In genomic region chr13:11782411-11783155, GRCm38 (mm10) we compare ENCODE assay signal across 25 mouse cellular contexts.
DNase-seq lines count a peak whose midpoint lies in the region; ATAC-seq lines count a peak whose summit lies in the region.
"Had no signal": no experiment of that assay in that cellular context is flagged by ENCODE, and none has a peak within 500 bp of the region (broad histone marks: within the 10 kb centered on the region; RNA-seq: fewer than 3 reads in every experiment).

No protein-coding gene starts in this region.

- H3K9ac ChIP-seq in hindbrain, embryonic 14.5 days: no peak overlapping the region
- no peak overlapping the region for H3K9ac ChIP-seq in midbrain, embryonic 14.5 days (replicated peaks; ENCODE audit: low read length)
- H3K9ac ChIP-seq in kidney, embryonic 15.5 days: no peak overlapping the region
- H3K9ac ChIP-seq: embryonic facial prominence, embryonic 15.5 days; heart, embryonic 12.5 days had no signal

- no peaks in the 10 kb centered on the region for H3K9me3 ChIP-seq in hindbrain, embryonic 14.5 days (ENCODE audit: control insufficient read depth, low read length)
- H3K9me3 ChIP-seq in midbrain, embryonic 14.5 days (ENCODE audit: control insufficient read depth, low read length): no peaks in the 10 kb centered on the region
- no peaks in the 10 kb centered on the region for H3K9me3 ChIP-seq in kidney, embryonic 15.5 days (replicated peaks)
- H3K9me3 ChIP-seq: embryonic facial prominence, embryonic 15.5 days; G1E; heart, embryonic 12.5 days had no signal

- H3K4me2 ChIP-seq in hindbrain, embryonic 14.5 days (replicated peaks): no peak overlapping the region
- H3K4me2 ChIP-seq in midbrain, embryonic 14.5 days (ENCODE audit: low read length): no peak overlapping the region
- H3K4me2 ChIP-seq in kidney, embryonic 15.5 days: no peak overlapping the region
- H3K4me2 ChIP-seq: embryonic facial prominence, embryonic 15.5 days; heart, embryonic 12.5 days had no signal

- peak; percentile 42 for DNase-seq in heart, adult 11 months
- DNase-seq in heart, postnatal 10 days: no peak
- DNase-seq in brain, adult 2 months (ENCODE audit: low read depth, low spot score): peak; percentile 39
- DNase-seq in hindbrain, embryonic 14.5 days (ENCODE audit: low spot score): no peak
- peak; percentile 57 for DNase-seq in midbrain, embryonic 14.5 days
- DNase-seq in ovary, adult 18-20 months (ENCODE audit: low spot score): no peak
- DNase-seq: B cell, adult 2 months; cerebellum, adult 9-10 months; heart, postnatal 14 days; kidney, adult 2 months; kidney, postnatal 10 days; right cerebral cortex, postnatal 14 days; thymus, adult 2 months; thymus, postnatal 4 days had no signal

- H3K4me3 ChIP-seq in hindbrain, embryonic 14.5 days (replicated peaks; ENCODE audit: low read length): no peak overlapping the region
- no peak overlapping the region for H3K4me3 ChIP-seq in midbrain, embryonic 14.5 days (replicated peaks; ENCODE audit: low read depth, low read length)
- no peak overlapping the region for H3K4me3 ChIP-seq in kidney, embryonic 15.5 days (replicated peaks)
- H3K4me3 ChIP-seq: embryonic facial prominence, embryonic 15.5 days; heart, embryonic 12.5 days had no signal

- ATAC-seq in hindbrain, embryonic 14.5 days (ENCODE audit: low FRiP score): 0 out of 2 replicates have a peak, but pooled peaks have one; percentile 51
- peak; percentile 33; the same call in 1 of the 2 replicates for ATAC-seq in midbrain, embryonic 14.5 days (ENCODE audit: low FRiP score, low TSS enrichment)
- no peak for ATAC-seq in kidney, embryonic 15.5 days (replicated peaks; ENCODE audit: low FRiP score)
- ATAC-seq: forebrain, embryonic 16.5 days; inflammation-experienced regulatory T-cells, adult 6 months; lung, postnatal 0 days; Patski had no signal

- H3K36me3 ChIP-seq in hindbrain, embryonic 14.5 days (replicated peaks; ENCODE audit: control insufficient read depth, insufficient read depth): no peaks in the 10 kb centered on the region
- H3K36me3 ChIP-seq in midbrain, embryonic 14.5 days (ENCODE audit: control insufficient read depth, insufficient read depth, low read length): no peaks in the 10 kb centered on the region
- no peaks in the 10 kb centered on the region for H3K36me3 ChIP-seq in kidney, embryonic 15.5 days
- H3K36me3 ChIP-seq: embryonic facial prominence, embryonic 15.5 days; G1E had no signal

- WGBS in hindbrain, embryonic 14.5 days: 40% methylated on average over 3 of the region's 3 CpGs
- WGBS in midbrain, embryonic 14.5 days: 42% methylated on average over 3 of the region's 3 CpGs
- WGBS in kidney, embryonic 15.5 days: 70% methylated on average over 3 of the region's 3 CpGs

- no peaks in the 10 kb centered on the region for H3K27me3 ChIP-seq in hindbrain, embryonic 14.5 days (ENCODE audit: control insufficient read depth, insufficient read depth, low read length)
- no peaks in the 10 kb centered on the region for H3K27me3 ChIP-seq in midbrain, embryonic 14.5 days (ENCODE audit: control insufficient read depth, insufficient read depth, low read length)
- no peaks in the 10 kb centered on the region for H3K27me3 ChIP-seq in kidney, embryonic 15.5 days
- H3K27me3 ChIP-seq: CH12.LX; embryonic facial prominence, embryonic 15.5 days; heart, embryonic 12.5 days; Patski had no signal

- no peaks in the 10 kb centered on the region for H3K4me1 ChIP-seq in hindbrain, embryonic 14.5 days (replicated peaks; ENCODE audit: control insufficient read depth, insufficient read depth, low read length)
- 0 out of 2 replicates have a peak, but pooled peaks cover 3% of the 10 kb centered on the region for H3K4me1 ChIP-seq in midbrain, embryonic 14.5 days (ENCODE audit: control insufficient read depth, insufficient read depth, low read length)
- no peaks in the 10 kb centered on the region for H3K4me1 ChIP-seq in kidney, embryonic 15.5 days
- H3K4me1 ChIP-seq: embryonic facial prominence, embryonic 15.5 days had no signal

- H3K27ac ChIP-seq in hindbrain, embryonic 14.5 days: peak overlapping the region; percentile 10; the same call in 1 of the 2 replicates
- H3K27ac ChIP-seq in midbrain, embryonic 14.5 days (replicated peaks; ENCODE audit: low read depth, low read length): peak overlapping the region; percentile 49
- no peak overlapping the region for H3K27ac ChIP-seq in kidney, embryonic 15.5 days
- H3K27ac ChIP-seq: embryonic facial prominence, embryonic 15.5 days; macrophage; stomach, postnatal 0 days had no signal

- intact Hi-C loops in heart, postnatal 10 days (cut with DNase I): no loop called here

Comparison
In these comparisons a context has a peak if more than half of its experiments do, and no peak if none do; other contexts are left out.
1. DNase-seq: peak in heart, adult 11 months (single experiment), brain, adult 2 months (single experiment) and midbrain, embryonic 14.5 days (single experiment); none in heart, postnatal 10 days (0 of 2), hindbrain, embryonic 14.5 days (single experiment) and ovary, adult 18-20 months (single experiment).